Mouse (Mus musculus): ENCODE measurements around the gene Tent5c. TPM values are rescaled to one million over a fixed set of nuclear protein-coding genes. Genes with fewer than 3 reads are reported as not detected.

Gene Tent5c
- polyA plus RNA-seq, 1 experiment = 0.13 TPM

DNA sequence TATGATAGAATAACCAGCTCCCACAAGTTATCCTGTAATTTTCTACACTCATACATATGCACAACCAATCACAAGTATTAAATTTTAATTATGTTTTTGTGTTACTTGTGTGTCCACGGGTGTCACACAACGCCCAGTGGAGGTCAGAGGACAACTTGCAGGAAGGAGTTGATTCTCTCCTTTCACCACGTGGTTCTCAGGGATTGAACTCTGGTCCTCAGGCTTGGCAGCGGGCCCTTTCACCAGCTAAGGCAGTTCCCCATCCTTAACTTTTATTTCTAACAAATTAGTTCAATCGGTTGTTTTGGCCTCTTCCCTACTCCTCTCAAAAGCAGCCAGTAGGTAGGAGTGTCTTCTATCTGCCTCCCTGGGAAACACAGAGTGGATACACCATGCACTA, 24.5 kb downstream of the Tent5c start:
- no peak for TF ChIP-seq POLR2A (IDR thresholded peaks at IDR 0.05; ENCODE audit: insufficient read length, low read depth)
- TF ChIP-seq SRF (IDR thresholded peaks at IDR 0.05; ENCODE audit: control insufficient read depth, insufficient read length, low read depth) = no peak
- no peak for TF ChIP-seq E2F4 (IDR thresholded peaks at IDR 0.05; ENCODE audit: insufficient read depth)
- no peak for TF ChIP-seq TCF12 (IDR thresholded peaks at IDR 0.05; ENCODE audit: insufficient read depth, poor library complexity, severe bottlenecking)
- TF ChIP-seq MYOD1 (IDR thresholded peaks at IDR 0.05; ENCODE audit: control insufficient read depth in 1 of 3, insufficient read length in 2 of 3, low read depth in 2 of 3) = no peak
- TF ChIP-seq POLR2AphosphoS2 (IDR thresholded peaks at IDR 0.05; ENCODE audit: insufficient read length, low read depth) = no peak
- TF ChIP-seq MYOG (IDR thresholded peaks at IDR 0.05; ENCODE audit: control insufficient read depth in 1 of 3, insufficient read depth in 1 of 3, insufficient read length in 2 of 3, low read depth in 2 of 3) = no peak
- Histone ChIP-seq H3K27me3 (ENCODE audit: control insufficient read depth, insufficient read depth, insufficient read length) (no peaks in the 10 kb centered on the region), H3K36me3 (ENCODE audit: control insufficient read depth, insufficient read depth) (no peaks in the 10 kb centered on the region), H3K4me2 (ENCODE audit: low read depth) (no peak overlapping the region), H3K79me2 (ENCODE audit: control insufficient read depth, insufficient read depth) (no peaks in the 10 kb centered on the region), H3K4me3 (no peak overlapping the region), H3ac (ENCODE audit: control insufficient read depth, insufficient read length) (no peak overlapping the region)

DNA sequence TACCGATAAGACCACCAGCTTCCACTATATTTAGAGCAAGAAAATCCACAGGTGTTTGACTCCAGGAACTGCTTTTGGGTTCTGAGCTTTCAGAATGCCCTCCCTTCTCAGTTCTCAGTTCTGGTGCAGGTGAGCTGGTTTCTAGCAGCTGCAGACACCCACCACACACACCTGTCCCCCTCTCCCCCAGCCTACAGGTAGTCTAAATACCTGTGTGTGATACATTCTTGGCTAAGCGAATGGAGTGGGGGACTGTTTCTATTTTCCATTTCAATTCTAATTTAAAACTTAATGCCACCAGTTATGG, 25.2 kb downstream of the Tent5c start:
- no peak for TF ChIP-seq CEBPB (IDR thresholded peaks at IDR 0.05; ENCODE audit: insufficient read depth, poor library complexity, severe bottlenecking)
- no peak for TF ChIP-seq SRF (IDR thresholded peaks at IDR 0.05; ENCODE audit: control insufficient read depth, insufficient read length, low read depth)
- no peak for TF ChIP-seq REST (IDR thresholded peaks at IDR 0.05; ENCODE audit: insufficient read depth, insufficient read length)
- no peak for TF ChIP-seq TCF3 (IDR thresholded peaks at IDR 0.05; ENCODE audit: insufficient read length, low read depth)
- TF ChIP-seq TCF12 (IDR thresholded peaks at IDR 0.05; ENCODE audit: insufficient read depth, poor library complexity, severe bottlenecking) = no peak
- TF ChIP-seq MAX (IDR thresholded peaks at IDR 0.05; ENCODE audit: low read depth) = no peak
- H3K4me2 ChIP-seq (ENCODE audit: low read depth) = no peak overlapping the region
- no peak overlapping the region for H3K4me3 ChIP-seq
- H3K36me3 ChIP-seq (ENCODE audit: control insufficient read depth, insufficient read depth) = no peaks in the 10 kb centered on the region
- no peaks in the 10 kb centered on the region for H3K79me2 ChIP-seq (ENCODE audit: control insufficient read depth, insufficient read depth)
- H3ac ChIP-seq (ENCODE audit: control insufficient read depth, insufficient read length) = no peak overlapping the region
- H3K27me3 ChIP-seq (ENCODE audit: control insufficient read depth, insufficient read depth, insufficient read length) = no peaks in the 10 kb centered on the region

DNA sequence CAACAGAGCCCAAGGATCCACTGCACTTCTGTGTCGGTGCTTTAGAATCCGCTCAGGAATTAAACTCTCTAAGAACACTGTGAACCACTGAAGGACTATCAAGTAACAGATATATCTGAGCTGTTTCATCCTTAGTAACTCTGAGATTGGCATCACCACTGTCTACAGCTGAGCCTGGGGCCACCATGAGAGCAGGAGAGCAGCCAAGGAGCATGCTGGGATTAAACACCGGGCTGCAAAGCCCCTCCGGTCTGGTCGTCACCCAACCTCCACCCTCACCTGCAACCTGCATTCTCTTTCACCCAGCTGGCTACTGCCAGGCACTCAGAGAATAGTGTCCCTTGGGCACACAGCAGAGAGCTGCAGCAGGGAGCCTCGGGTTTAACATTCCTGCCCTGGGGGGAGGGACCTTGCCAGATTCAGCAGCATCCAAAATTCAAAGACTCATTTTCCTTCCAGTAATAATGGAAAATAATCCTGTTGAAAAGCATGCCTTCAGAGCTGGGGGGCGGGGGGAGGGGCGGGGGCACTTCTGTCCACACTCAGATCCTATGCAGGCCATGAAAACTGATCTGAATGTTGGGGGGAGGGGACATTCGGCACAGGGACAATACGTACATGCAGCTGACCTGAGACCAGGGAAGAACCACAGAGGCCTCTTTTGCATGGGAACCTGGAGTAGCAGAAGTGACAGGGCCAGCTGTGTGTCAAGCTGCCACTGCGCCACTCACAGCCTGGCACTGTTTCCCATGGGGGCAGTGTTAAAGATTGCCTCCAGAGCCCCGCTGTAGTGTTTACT, 25.8 kb downstream of the Tent5c start:
- no peak overlapping the region for H3ac ChIP-seq (ENCODE audit: control insufficient read depth, insufficient read length)
- no peak overlapping the region for H3K4me2 ChIP-seq (ENCODE audit: low read depth)
- H3K36me3 ChIP-seq (ENCODE audit: control insufficient read depth, insufficient read depth) = no peaks in the 10 kb centered on the region
- no peak overlapping the region for H3K4me3 ChIP-seq
- TF ChIP-seq TCF12 (IDR thresholded peaks at IDR 0.05; ENCODE audit: insufficient read depth, poor library complexity, severe bottlenecking) = no peak
- TF ChIP-seq MYOD1 (IDR thresholded peaks at IDR 0.05; ENCODE audit: control insufficient read depth in 1 of 3, insufficient read length in 2 of 3, low read depth in 2 of 3) = peak in 1 of 3 experiments; percentile 25
- no peak for TF ChIP-seq E2F4 (IDR thresholded peaks at IDR 0.05; ENCODE audit: insufficient read depth)
- H3K27me3 ChIP-seq (ENCODE audit: control insufficient read depth, insufficient read depth, insufficient read length) = no peaks in the 10 kb centered on the region
- no peaks in the 10 kb centered on the region for H3K79me2 ChIP-seq (ENCODE audit: control insufficient read depth, insufficient read depth)

DNA sequence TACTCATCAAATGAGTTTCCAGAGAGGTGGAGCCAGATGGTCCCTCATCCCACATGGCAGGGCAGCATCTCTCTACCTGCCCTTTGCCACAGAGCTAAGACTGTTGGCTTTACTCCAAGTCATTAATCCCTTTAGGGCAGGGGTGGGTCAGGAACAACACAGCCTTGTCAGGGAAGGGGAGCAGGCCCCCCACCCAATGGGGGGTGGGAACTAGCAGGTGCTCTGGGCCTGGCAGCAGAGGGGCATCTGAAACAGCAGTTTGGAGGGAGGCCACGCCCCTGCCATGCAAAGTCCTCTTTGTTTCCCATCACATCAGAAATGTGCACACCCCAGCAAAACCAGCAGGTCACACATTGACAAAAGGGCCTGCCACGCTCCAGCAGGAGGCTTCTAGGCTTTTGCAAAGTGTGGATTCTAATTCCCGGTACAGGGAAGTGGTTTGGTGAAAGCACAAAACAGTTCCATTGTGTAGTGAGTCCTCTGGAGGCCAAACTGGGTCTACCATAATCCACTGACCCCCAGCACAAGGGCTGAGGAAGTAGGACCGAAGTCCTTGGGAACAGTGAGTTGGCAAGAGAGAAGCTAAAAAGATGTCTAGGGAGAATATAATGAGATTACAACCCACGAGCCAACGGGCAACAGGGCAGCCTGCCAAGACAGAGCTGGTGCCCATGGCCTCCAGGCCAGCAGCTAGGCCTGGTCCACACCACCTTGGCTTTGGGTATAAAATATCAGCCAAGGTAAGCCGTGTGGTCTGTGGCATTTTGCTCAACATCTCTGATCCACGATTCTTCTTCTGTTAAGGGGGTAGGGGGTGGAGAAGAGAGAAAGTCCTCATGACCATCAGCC, 26.7 kb downstream of the Tent5c start:
- Histone ChIP-seq H3K27me3 (ENCODE audit: control insufficient read depth, insufficient read depth, insufficient read length) (no peaks in the 10 kb centered on the region), H3K4me2 (ENCODE audit: low read depth) (no peak overlapping the region), H3ac (ENCODE audit: control insufficient read depth, insufficient read length) (no peak overlapping the region), H3K36me3 (ENCODE audit: control insufficient read depth, insufficient read depth) (no peaks in the 10 kb centered on the region), H3K4me3 (no peak overlapping the region), H3K79me2 (ENCODE audit: control insufficient read depth, insufficient read depth) (no peaks in the 10 kb centered on the region)
- TF ChIP-seq POLR2A (IDR thresholded peaks at IDR 0.05; ENCODE audit: insufficient read length, low read depth) = no peak
- no peak for TF ChIP-seq MYOG (IDR thresholded peaks at IDR 0.05; ENCODE audit: control insufficient read depth in 1 of 3, insufficient read depth in 1 of 3, insufficient read length in 2 of 3, low read depth in 2 of 3)

DNA sequence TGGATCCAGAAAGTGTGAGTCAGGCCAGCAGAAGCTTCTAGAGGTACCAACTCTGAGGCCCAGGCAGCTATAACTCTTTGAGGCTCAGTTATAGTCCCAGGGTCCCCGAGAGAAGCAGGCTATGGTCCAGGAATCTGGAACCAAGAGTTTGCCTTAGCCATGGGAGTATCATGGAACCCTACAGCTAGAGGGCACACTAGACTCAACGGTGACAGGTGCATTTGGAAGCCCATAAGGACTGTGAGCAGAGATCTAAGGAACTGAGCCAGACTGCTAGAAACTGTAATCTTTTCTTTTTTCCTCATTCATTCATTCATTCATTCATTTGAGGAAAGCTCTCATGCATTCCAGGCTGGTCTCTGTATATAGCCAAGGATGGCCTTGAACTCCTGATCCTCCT, 28.6 kb downstream of the Tent5c start:
- Histone ChIP-seq H3ac (ENCODE audit: control insufficient read depth, insufficient read length) (no peak overlapping the region), H3K4me3 (no peak overlapping the region), H3K4me2 (ENCODE audit: low read depth) (no peak overlapping the region), H3K79me2 (ENCODE audit: control insufficient read depth, insufficient read depth) (no peaks in the 10 kb centered on the region), H3K27me3 (ENCODE audit: control insufficient read depth, insufficient read depth, insufficient read length) (no peaks in the 10 kb centered on the region), H3K36me3 (ENCODE audit: control insufficient read depth, insufficient read depth) (no peaks in the 10 kb centered on the region)
- TF ChIP-seq SRF (IDR thresholded peaks at IDR 0.05; ENCODE audit: control insufficient read depth, insufficient read length, low read depth) = no peak
- no peak for TF ChIP-seq CEBPB (IDR thresholded peaks at IDR 0.05; ENCODE audit: insufficient read depth, poor library complexity, severe bottlenecking)
- no peak for TF ChIP-seq POLR2A (IDR thresholded peaks at IDR 0.05; ENCODE audit: insufficient read length, low read depth)
- TF ChIP-seq E2F4 (IDR thresholded peaks at IDR 0.05; ENCODE audit: insufficient read depth) = no peak
- no peak for TF ChIP-seq MYOD1 (IDR thresholded peaks at IDR 0.05; ENCODE audit: control insufficient read depth in 1 of 3, insufficient read length in 2 of 3, low read depth in 2 of 3)
- TF ChIP-seq POLR2AphosphoS2 (IDR thresholded peaks at IDR 0.05; ENCODE audit: insufficient read length, low read depth) = no peak
- TF ChIP-seq REST (IDR thresholded peaks at IDR 0.05; ENCODE audit: insufficient read depth, insufficient read length) = no peak
- TF ChIP-seq TCF3 (IDR thresholded peaks at IDR 0.05; ENCODE audit: insufficient read length, low read depth) = no peak
- TF ChIP-seq USF1 (IDR thresholded peaks at IDR 0.05; ENCODE audit: low read depth) = no peak
- TF ChIP-seq MYOG (IDR thresholded peaks at IDR 0.05; ENCODE audit: control insufficient read depth in 1 of 3, insufficient read depth in 1 of 3, insufficient read length in 2 of 3, low read depth in 2 of 3) = no peak
- TF ChIP-seq MAX (IDR thresholded peaks at IDR 0.05; ENCODE audit: low read depth) = no peak
- TF ChIP-seq TCF12 (IDR thresholded peaks at IDR 0.05; ENCODE audit: insufficient read depth, poor library complexity, severe bottlenecking) = no peak
